Mouse (Mus musculus) spleen, adult 12 weeks (tissue): ENCODE measurements around the gene Tnpo2.

Experiments used
- DNase-seq: peaks from one replicate; pipeline ENCODE4 v3.0.0; 2022; ENCODE audit warnings: low spot score

Gene Tnpo2

GRCm38 (mm10) chr8:85036718-85037365 lies at the start of gene Tnpo2:
TSS of gene Tnpo2 (plus strand) at chr8:85036915.
- DNase-seq: peak; percentile 80

- DNase-seq: no peak
Measured at GRCm38 (mm10) chr8:84987388-84987787, 49.3 kb upstream of the Tnpo2 start.

- no peak for DNase-seq
Measured at GRCm38 (mm10) chr8:84987903-84988302, 48.8 kb upstream of the Tnpo2 start.

- no peak for DNase-seq
Measured at GRCm38 (mm10) chr8:84989311-84989731, 47.4 kb upstream of the Tnpo2 start.

GRCm38 (mm10) chr8:84989810-84990209 lies 46.9 kb upstream of the Tnpo2 start:
- DNase-seq: peak; percentile 91

GRCm38 (mm10) chr8:84990349-84990748 lies 46.4 kb upstream of the Tnpo2 start, which contains the start of gene Hook2:
TSS of gene Hook2 (plus strand) at chr8:84990603.
- peak; percentile 93 for DNase-seq

GRCm38 (mm10) chr8:84990836-84991235 lies 45.9 kb upstream of the Tnpo2 start:
- no peak for DNase-seq

- no peak for DNase-seq
Measured at GRCm38 (mm10) chr8:84994375-84994774, 42.3 kb upstream of the Tnpo2 start.

- no peak for DNase-seq
Measured at GRCm38 (mm10) chr8:84995680-84996079, 41.0 kb upstream of the Tnpo2 start.

GRCm38 (mm10) chr8:84996978-84997377 lies 39.7 kb upstream of the Tnpo2 start:
- DNase-seq: no peak

GRCm38 (mm10) chr8:84997649-84998295 lies 38.9 kb upstream of the Tnpo2 start:
- DNase-seq: peak; percentile 75

- DNase-seq: no peak
Measured at GRCm38 (mm10) chr8:85007686-85008085, 29.0 kb upstream of the Tnpo2 start.

GRCm38 (mm10) chr8:85011242-85011641 lies 25.5 kb upstream of the Tnpo2 start:
- no peak for DNase-seq

- peak; percentile 45 for DNase-seq
Measured at GRCm38 (mm10) chr8:85013230-85013840, 23.4 kb upstream of the Tnpo2 start.

- no peak for DNase-seq
Measured at GRCm38 (mm10) chr8:85014431-85014830, 22.3 kb upstream of the Tnpo2 start, which contains the start of gene Best2. TSS of gene Best2 (minus strand) at chr8:85014531.

GRCm38 (mm10) chr8:85016724-85017123 lies 20.0 kb upstream of the Tnpo2 start:
- no peak for DNase-seq

GRCm38 (mm10) chr8:85017209-85017608 lies 19.5 kb upstream of the Tnpo2 start:
- DNase-seq: no peak

- no peak for DNase-seq
Measured at GRCm38 (mm10) chr8:85021514-85022055, 15.1 kb upstream of the Tnpo2 start.

GRCm38 (mm10) chr8:85023846-85024245 lies 12.9 kb upstream of the Tnpo2 start:
- no peak for DNase-seq

- peak; percentile 66 for DNase-seq
Measured at GRCm38 (mm10) chr8:85025098-85025932, 11.4 kb upstream of the Tnpo2 start, which contains the start of gene Asna1. TSS of gene Asna1 (minus strand) at chr8:85025281.

GRCm38 (mm10) chr8:85026670-85027515 lies 9.8 kb upstream of the Tnpo2 start, which contains the start of gene Trir:
TSS of gene Trir (plus strand) at chr8:85026823.
- DNase-seq: peak; percentile 95
